Mouse (Mus musculus) heart, embryonic 16.5 days (tissue): ENCODE measurements around the gene Neurod6. TPM values are rescaled to one million over a fixed set of nuclear protein-coding genes. Genes with fewer than 3 reads are reported as not detected.

ENCODE experiments used
- ATAC-seq: fragments of 200-750 bp; cut with Nextera tagmentation; replicated peaks from 2 replicates; pipeline ENCODE4 v1.8.0; 2017; ENCODE audit warnings: moderate number of reproducible peaks; ENCODE audit not compliant: insufficient read depth, low FRiP score; ENCODE audit errors: extremely low read depth
- H3K27ac ChIP-seq: fragments of 300-500 bp; sonication (generic); 2 replicates; pipeline ENCODE4 v1.5.1; 2014; ENCODE audit warnings: mild to moderate bottlenecking, low read length, control low read depth, moderate library complexity
- H3K27me3 ChIP-seq: fragments of 300-500 bp; sonication (generic); 2 replicates; pipeline ENCODE4 v1.6.1; 2014; ENCODE audit warnings: low read length, mixed read lengths; ENCODE audit not compliant: control insufficient read depth, insufficient read depth
- H3K36me3 ChIP-seq: fragments of 300-500 bp; sonication (generic); 2 replicates; pipeline ENCODE4 v1.6.1; 2014; ENCODE audit not compliant: control insufficient read depth, insufficient read depth
- H3K4me1 ChIP-seq: fragments of 300-500 bp; sonication (generic); 2 replicates; pipeline ENCODE4 v1.6.1; 2014; ENCODE audit warnings: low read length, mixed read lengths; ENCODE audit not compliant: control insufficient read depth, insufficient read depth
- H3K4me2 ChIP-seq: fragments of 300-500 bp; sonication (generic); 2 replicates; pipeline ENCODE4 v1.6.1; 2014; ENCODE audit warnings: low read depth, mild to moderate bottlenecking, control low read depth, low read length
- H3K4me3 ChIP-seq: fragments of 300-500 bp; sonication (generic); 2 replicates; pipeline ENCODE4 v1.5.1; 2014; ENCODE audit warnings: mild to moderate bottlenecking, control low read depth, low read length
- H3K9ac ChIP-seq: fragments of 300-500 bp; sonication (generic); 2 replicates; pipeline ENCODE4 v1.6.1; 2014; ENCODE audit warnings: low read length, control low read depth
- H3K9me3 ChIP-seq: fragments of 300-500 bp; sonication (generic); replicated peaks from 2 replicates; pipeline ENCODE4 v1.6.1; 2016; ENCODE audit warnings: low read length; ENCODE audit not compliant: control insufficient read depth
- WGBS: fragments of 180-500 bp; shearing (Covaris S2); extraction: QIAGEN DNeasy Blood & Tissue Kit; methylation state at CpG from one replicate; pipeline ENCODE4 v1.1.7; 2014; 5-methylcytosine and 5-hydroxymethylcytosine counted together
- polyA plus RNA-seq: library from polyadenylated mRNA; unstranded; fragments of >200 nt; fragmentation: Nextera tagmentation; extraction: Ambion mirVana; gene quantifications from 2 replicates; pipeline ENCODE4 v1.2.1, GENCODE M21; 2015

The Neurod6 gene
- polyA plus RNA-seq, 1 experiment from 2014 or later, result not detected

- H3K27me3 ChIP-seq, result peaks cover 13% of the 10 kb centered on the region
- no peaks in the 10 kb centered on the region for H3K36me3 ChIP-seq
- H3K4me1 ChIP-seq, result peaks cover 11% of the 10 kb centered on the region
- no peak overlapping the region for H3K9ac ChIP-seq
- ATAC-seq, result no peak
- H3K4me3 ChIP-seq, result no peak overlapping the region
- H3K27ac ChIP-seq, result no peak overlapping the region
- 67% methylated on average over 8 of the region's 8 CpGs for WGBS
- H3K9me3 ChIP-seq, result no peaks in the 10 kb centered on the region
- no peak overlapping the region for H3K4me2 ChIP-seq
Measured at GRCm38 (mm10) chr6:55649581-55649980, 31.5 kb downstream of the Neurod6 start.

- Histone ChIP-seq H3K4me3 (no peak overlapping the region), H3K36me3 (no peaks in the 10 kb centered on the region), H3K9me3 (no peaks in the 10 kb centered on the region)
Measured at GRCm38 (mm10) chr6:55648886-55649285, 32.2 kb downstream of the Neurod6 start.

GRCm38 (mm10) chr6:55647771-55648280 lies 33.2 kb downstream of the Neurod6 start:
- H3K9ac ChIP-seq, result no peak overlapping the region
- no peak for ATAC-seq
- no peak overlapping the region for H3K4me2 ChIP-seq
- H3K27me3 ChIP-seq, result peaks cover 13% of the 10 kb centered on the region
- 71% methylated on average over 8 of the region's 8 CpGs for WGBS
- H3K4me1 ChIP-seq, result peaks cover 11% of the 10 kb centered on the region
- H3K27ac ChIP-seq, result no peak overlapping the region
- H3K4me3 ChIP-seq, result no peak overlapping the region
- H3K36me3 ChIP-seq, result no peaks in the 10 kb centered on the region
- H3K9me3 ChIP-seq, result no peaks in the 10 kb centered on the region

More at GRCm38 (mm10) chr6:55648886-55649285, 32.2 kb downstream of the Neurod6 start:
- H3K9ac ChIP-seq, result no peak overlapping the region
- no peak overlapping the region for H3K27ac ChIP-seq
- H3K4me1 ChIP-seq, result peaks cover 11% of the 10 kb centered on the region
- 73% methylated on average over 3 of the region's 3 CpGs for WGBS
- H3K4me2 ChIP-seq, result no peak overlapping the region
- peaks cover 13% of the 10 kb centered on the region for H3K27me3 ChIP-seq
- ATAC-seq, result no peak

GRCm38 (mm10) chr6:55646824-55647560 lies 34.1 kb downstream of the Neurod6 start:
- no peak for ATAC-seq
- Histone ChIP-seq H3K36me3 (no peaks in the 10 kb centered on the region), H3K9ac (no peak overlapping the region), H3K27me3 (peaks cover 13% of the 10 kb centered on the region), H3K4me1 (peaks cover 11% of the 10 kb centered on the region), H3K9me3 (no peaks in the 10 kb centered on the region), H3K4me3 (no peak overlapping the region), H3K4me2 (no peak overlapping the region), H3K27ac (no peak overlapping the region)
- WGBS, result 20% methylated on average over 9 of the region's 9 CpGs

- no peak for ATAC-seq
- 49% methylated on average over 14 of the region's 14 CpGs for WGBS
- Histone ChIP-seq H3K36me3 (no peaks in the 10 kb centered on the region), H3K27me3 (peaks cover 13% of the 10 kb centered on the region), H3K4me2 (no peak overlapping the region), H3K27ac (no peak overlapping the region), H3K4me1 (peaks cover 11% of the 10 kb centered on the region), H3K9ac (no peak overlapping the region), H3K4me3 (no peak overlapping the region), H3K9me3 (no peaks in the 10 kb centered on the region)
Measured at GRCm38 (mm10) chr6:55646111-55646823, 34.8 kb downstream of the Neurod6 start.

DNA sequence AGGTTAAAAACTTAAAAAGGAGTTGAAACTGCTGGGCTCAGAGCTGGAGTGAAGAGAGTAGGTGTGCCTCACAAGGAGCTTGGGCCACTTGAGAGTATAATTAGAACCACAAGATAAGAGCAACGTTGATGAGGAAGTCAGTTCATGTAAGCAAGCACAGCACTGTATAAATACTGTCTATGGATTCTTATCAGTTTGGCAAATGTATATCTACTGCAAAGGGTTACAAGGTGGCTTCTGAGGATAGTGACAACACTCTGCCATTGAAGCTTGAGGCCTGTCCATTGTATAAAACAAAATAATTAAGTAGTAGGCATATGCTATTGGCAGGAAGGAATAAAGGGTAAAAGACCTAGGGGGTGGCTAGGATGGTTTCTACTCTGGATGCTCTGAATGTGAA lies 46.4 kb downstream of the Neurod6 start:
- no peak overlapping the region for H3K9ac ChIP-seq
- no peak overlapping the region for H3K4me3 ChIP-seq
- H3K27ac ChIP-seq, result no peak overlapping the region
- H3K9me3 ChIP-seq, result no peaks in the 10 kb centered on the region
- ATAC-seq, result no peak
- WGBS, result 3% methylated on average over 1 of the region's 1 CpGs
- H3K36me3 ChIP-seq, result no peaks in the 10 kb centered on the region
- H3K4me2 ChIP-seq, result no peak overlapping the region
- H3K4me1 ChIP-seq, result 0 out of 2 replicates have a peak, but pooled peaks cover 3% of the 10 kb centered on the region
- H3K27me3 ChIP-seq, result 0 out of 2 replicates have a peak, but pooled peaks cover 2% of the 10 kb centered on the region

Other genes with a start within 250 kb of the Neurod6 start
- gene Adcyap1r1, start 229.3 kb downstream of the Neurod6 start, polyA plus RNA-seq, result 2.5 and 3.0 TPM in 2 replicates
- 0.04 and 0.09 TPM in 2 replicates for gene Itprid1, start 155.6 kb upstream of the Neurod6 start, polyA plus RNA-seq